Mouse (Mus musculus) urinary bladder, postnatal 14 days (tissue): Measurements from ENCODE around the gene Dgkz.

Source experiments
- DNase-seq: peaks from one replicate; pipeline ENCODE4 v3.0.0; 2021; ENCODE audit warnings: low spot score

Dgkz gene

GRCm38 (mm10) chr2:91996006-91996405 lies 20.3 kb upstream of the Dgkz start:
- no peak for DNase-seq

- DNase-seq: no peak
Observed at GRCm38 (mm10) chr2:91993409-91993808, 17.7 kb upstream of the Dgkz start.

GRCm38 (mm10) chr2:91989750-91990149 lies 14.1 kb upstream of the Dgkz start:
- no peak for DNase-seq

GRCm38 (mm10) chr2:91987542-91987941 lies 11.9 kb upstream of the Dgkz start:
- DNase-seq: peak; percentile 92

- DNase-seq: no peak
Observed at GRCm38 (mm10) chr2:91986071-91986470, 10.4 kb upstream of the Dgkz start.

- DNase-seq: no peak
Observed at GRCm38 (mm10) chr2:91984906-91985525, 9.4 kb upstream of the Dgkz start.

GRCm38 (mm10) chr2:91984439-91984838 lies 8.8 kb upstream of the Dgkz start:
- DNase-seq: peak; percentile 57

GRCm38 (mm10) chr2:91980830-91981229 lies 5.2 kb upstream of the Dgkz start:
- DNase-seq: no peak

- DNase-seq: no peak
Observed at GRCm38 (mm10) chr2:91980245-91980644, 4.6 kb upstream of the Dgkz start.

- DNase-seq: no peak
Observed at GRCm38 (mm10) chr2:91978547-91978946, 2.9 kb upstream of the Dgkz start.

- no peak for DNase-seq
Observed at GRCm38 (mm10) chr2:91977960-91978359, 2.3 kb upstream of the Dgkz start.

GRCm38 (mm10) chr2:91973416-91974135 lies 2.1 kb downstream of the Dgkz start:
- DNase-seq: no peak

- DNase-seq: no peak
Observed at GRCm38 (mm10) chr2:91972121-91972566, 3.5 kb downstream of the Dgkz start.

GRCm38 (mm10) chr2:91971231-91972097 lies 4.2 kb downstream of the Dgkz start:
- DNase-seq: no peak

- DNase-seq: no peak
Observed at GRCm38 (mm10) chr2:91967962-91968361, 7.7 kb downstream of the Dgkz start.

- DNase-seq: no peak
Observed at GRCm38 (mm10) chr2:91966367-91966766, 9.3 kb downstream of the Dgkz start.

GRCm38 (mm10) chr2:91965417-91965816 lies 10.2 kb downstream of the Dgkz start:
- DNase-seq: peak; percentile 75

GRCm38 (mm10) chr2:91964610-91965204 lies 11.0 kb downstream of the Dgkz start:
- DNase-seq: no peak

- peak; percentile 97 for DNase-seq
Observed at GRCm38 (mm10) chr2:91963443-91963932, 12.2 kb downstream of the Dgkz start.

- DNase-seq: peak; percentile 40
Observed at GRCm38 (mm10) chr2:91962864-91963401, 12.7 kb downstream of the Dgkz start.

GRCm38 (mm10) chr2:91961901-91962761 lies 13.5 kb downstream of the Dgkz start:
- DNase-seq: no peak
